Mouse (Mus musculus) lung, adult 10 weeks (tissue): ENCODE data around the gene Rgl2. TPM values are rescaled to one million over a fixed set of nuclear protein-coding genes. Genes with fewer than 3 reads are reported as not detected.

ENCODE experiments used
- polyA plus RNA-seq: library from polyadenylated mRNA; stranded (reverse); fragments of 350-450 nt; fragmentation: Illumina TruSeq; extraction: RNeasy Lipid Tissue Mini Kit (QIAGEN cat#74804); gene quantifications from one replicate; pipeline ENCODE4 v1.2.3, GENCODE M21; 2014; ENCODE audit warnings: low read depth, low replicate concordance; ENCODE audit not compliant: insufficient read depth

Rgl2 gene
- 38.7 TPM for polyA plus RNA-seq

GRCm38 (mm10) chr17:33929371-33930279, at the start of gene Rgl2:
Rgl2 (plus strand) TSS chr17:33929543.

GRCm38 (mm10) chr17:33890533-33891059, 38.7 kb upstream of the Rgl2 start, which contains the start of gene Kifc1:
Kifc1 (minus strand) TSS chr17:33890661.

DNA sequence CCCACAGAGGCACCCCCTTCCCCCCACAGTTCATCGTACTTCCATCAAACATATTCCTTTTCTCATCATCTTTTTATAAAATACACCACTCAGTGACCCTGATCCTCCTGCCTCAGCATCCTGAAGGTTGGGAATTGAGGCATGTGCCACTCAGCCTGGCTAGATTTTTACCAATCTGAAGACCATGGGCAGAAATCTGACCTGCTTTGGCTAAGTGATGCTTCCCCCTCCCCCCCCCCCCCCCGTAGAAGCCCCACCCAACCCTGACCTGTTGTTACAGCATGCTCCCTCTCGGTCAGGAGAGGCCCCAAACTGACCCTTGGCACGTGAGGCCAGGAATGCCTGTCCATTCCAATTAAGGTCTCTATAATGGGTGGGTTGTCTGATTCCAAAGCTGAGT, 24.5 kb upstream of the Rgl2 start, which contains the start of gene Platr17:
Gene Platr17 (plus strand): TSS at position 301 of the 400 bp plus-strand sequence.

DNA sequence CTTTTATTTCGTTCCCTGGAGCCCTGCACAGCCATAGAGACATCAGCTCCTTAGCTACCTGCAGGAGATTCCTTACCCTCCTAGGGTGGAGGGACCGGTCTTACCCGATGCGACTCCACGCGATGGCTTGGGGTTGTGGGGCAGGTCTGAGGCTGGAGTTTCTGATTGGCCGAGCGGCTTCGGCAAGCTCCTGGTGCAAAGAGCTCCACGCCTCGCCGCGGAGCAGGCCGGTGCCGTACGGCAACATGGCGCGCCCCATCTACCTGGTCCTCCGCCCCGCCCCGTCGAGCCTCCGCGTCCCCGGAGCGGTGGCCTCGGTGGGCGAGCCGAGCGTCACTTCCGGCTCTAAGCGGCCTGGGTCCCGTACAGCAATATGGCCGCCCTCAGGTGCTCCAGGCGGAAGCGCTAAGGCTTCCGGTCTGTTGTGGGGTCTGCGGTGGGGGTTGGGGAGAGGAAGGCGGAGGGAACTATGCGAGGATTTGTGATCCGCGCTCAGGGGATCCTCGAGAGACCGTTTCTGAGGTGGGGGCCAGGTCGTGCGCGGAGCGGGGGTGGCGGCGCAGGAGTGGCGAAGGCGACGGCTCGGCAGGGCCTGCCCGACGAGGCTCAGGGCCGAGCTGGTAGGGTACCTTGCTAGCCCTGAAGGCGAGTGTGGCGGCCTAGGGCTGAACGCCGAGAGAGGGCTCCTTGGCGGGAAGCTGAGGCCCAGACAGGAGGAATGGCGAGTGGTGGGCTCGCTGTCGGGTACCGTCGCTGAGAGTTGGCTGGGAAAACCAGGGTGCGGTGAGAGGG, 20.1 kb upstream of the Rgl2 start, which contains the start of gene Daxx:
Gene Daxx (plus strand): TSS at position 338 of the 792 bp plus-strand sequence.

DNA sequence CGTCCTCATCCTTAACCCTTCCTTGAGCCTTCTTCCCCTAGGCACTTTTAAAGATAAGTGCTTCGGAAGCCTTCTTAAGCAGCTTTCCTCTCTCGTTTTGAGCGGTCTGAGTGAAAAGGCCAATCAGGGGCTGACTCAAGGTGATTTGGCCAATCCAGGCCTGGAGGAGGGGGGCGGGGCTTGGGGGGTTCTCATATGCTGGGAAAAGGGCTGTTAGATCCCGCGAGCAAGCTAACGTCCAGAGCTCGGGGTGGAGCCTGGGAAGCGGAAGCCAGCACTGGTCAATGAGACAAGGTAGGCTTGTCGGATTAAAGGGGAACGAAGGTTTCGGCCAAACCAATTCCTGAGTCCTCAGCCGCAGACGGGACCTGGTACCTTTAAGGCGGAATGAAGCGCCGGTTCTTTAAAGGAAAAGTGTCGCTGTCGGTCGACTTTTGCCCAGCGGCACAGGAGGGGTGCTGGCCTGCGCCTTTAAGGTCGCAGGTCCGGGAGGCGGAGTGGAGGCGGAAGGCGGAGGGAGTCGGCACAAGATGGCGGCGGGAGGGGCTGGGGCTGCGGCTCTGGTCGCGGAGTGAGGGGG, 13.6 kb upstream of the Rgl2 start, which contains the start of the genes Tapbp and Zbtb22:
Gene Tapbp (plus strand): TSS at position 229 of the 580 bp plus-strand sequence.
Gene Zbtb22 (plus strand): TSS at position 234 of the 580 bp plus-strand sequence.

GRCm38 (mm10) chr17:33940206-33940805, 11.0 kb downstream of the Rgl2 start, which contains the start of the genes Pfdn6 and Wdr46:
Pfdn6 (minus strand) TSS chr17:33940343.
Wdr46 (plus strand) TSS chr17:33940660.

GRCm38 (mm10) chr17:33951021-33951946, 21.9 kb downstream of the Rgl2 start, which contains the start of gene B3galt4:
B3galt4 (minus strand) TSS chr17:33951488.

GRCm38 (mm10) chr17:33955555-33956214, 26.3 kb downstream of the Rgl2 start, which contains the start of the genes Vps52 and Rps18:
Vps52 (plus strand) TSS chr17:33955812.
Rps18 (minus strand) TSS chr17:33956001.

Other genes with a start within 250 kb of the Rgl2 start
- gene Hnrnpm, start 242.7 kb upstream of the Rgl2 start, polyA plus RNA-seq: 86.6 TPM
- 99.6 TPM for gene March2, start 210.9 kb upstream of the Rgl2 start, polyA plus RNA-seq
- 122 TPM for gene Rab11b, start 169.0 kb upstream of the Rgl2 start, polyA plus RNA-seq
- 61.5 TPM for gene Angptl4, start 147.7 kb upstream of the Rgl2 start, polyA plus RNA-seq
- 178 TPM for gene Kank3, start 119.0 kb upstream of the Rgl2 start, polyA plus RNA-seq
- gene Rps28, start 105.0 kb upstream of the Rgl2 start, polyA plus RNA-seq: 1,820 TPM
- 520 TPM for gene Ndufa7, start 105.0 kb upstream of the Rgl2 start, polyA plus RNA-seq
- gene Cd320, start 86.5 kb upstream of the Rgl2 start, polyA plus RNA-seq: 20.1 TPM
- not detected for gene Gm7029, start 55.7 kb upstream of the Rgl2 start, polyA plus RNA-seq
- 0.86 TPM for gene Kifc1, start 38.9 kb upstream of the Rgl2 start, polyA plus RNA-seq
- gene Platr17, start 24.4 kb upstream of the Rgl2 start, polyA plus RNA-seq: 1.2 TPM
- gene Daxx, start 20.1 kb upstream of the Rgl2 start, polyA plus RNA-seq: 19.4 TPM
- gene Tapbp, start 13.6 kb upstream of the Rgl2 start, polyA plus RNA-seq: 126 TPM
- 18.1 TPM for gene Zbtb22, start 13.6 kb upstream of the Rgl2 start, polyA plus RNA-seq
- gene Pfdn6, start 10.8 kb downstream of the Rgl2 start, polyA plus RNA-seq: 90.6 TPM
- 8.3 TPM for gene Wdr46, start 11.1 kb downstream of the Rgl2 start, polyA plus RNA-seq
- 5.8 TPM for gene B3galt4, start 21.9 kb downstream of the Rgl2 start, polyA plus RNA-seq
- 16.3 TPM for gene Vps52, start 26.3 kb downstream of the Rgl2 start, polyA plus RNA-seq
- gene Rps18, start 26.5 kb downstream of the Rgl2 start, polyA plus RNA-seq: 2,519 TPM
- gene H2-K1, start 70.8 kb downstream of the Rgl2 start, polyA plus RNA-seq: 1,531 TPM
- gene Ring1, start 95.1 kb downstream of the Rgl2 start, polyA plus RNA-seq: 21.8 TPM
- 90.2 TPM for gene H2-Ke6, start 98.5 kb downstream of the Rgl2 start, polyA plus RNA-seq
- gene Slc39a7, start 102.1 kb downstream of the Rgl2 start, polyA plus RNA-seq: 95.6 TPM
- 33.6 TPM for gene Rxrb, start 102.3 kb downstream of the Rgl2 start, polyA plus RNA-seq
- gene Col11a2, start 109.9 kb downstream of the Rgl2 start, polyA plus RNA-seq: 1.1 TPM
- gene H2-Oa, start 162.8 kb downstream of the Rgl2 start, polyA plus RNA-seq: 12.5 TPM
- 75.7 TPM for gene H2-DMa, start 190.0 kb downstream of the Rgl2 start, polyA plus RNA-seq
- gene Brd2, start 193.1 kb downstream of the Rgl2 start, polyA plus RNA-seq: 94.4 TPM
- gene H2-DMb2, start 213.8 kb downstream of the Rgl2 start, polyA plus RNA-seq: 35.5 TPM
- gene H2-DMb1, start 223.5 kb downstream of the Rgl2 start, polyA plus RNA-seq: 64.1 TPM